Mouse (Mus musculus) cerebellum, adult 9-11 months (tissue): Measurements from ENCODE around the gene Adcy3.
"Not testable (repeated sequence)": the region's sequence is repeated elsewhere in the genome, so short reads cannot be mapped to it uniquely, and the experiment has no call there.

Experiments used
- DNase-seq: peaks from one replicate; pipeline ENCODE4 v3.0.0; 2022

The Adcy3 gene

GRCm38 (mm10) chr12:4188171-4189059 lies 55.5 kb downstream of the Adcy3 start:
- DNase-seq = peak; percentile 65

GRCm38 (mm10) chr12:4189060-4189447 lies 56.2 kb downstream of the Adcy3 start:
- no peak for DNase-seq

GRCm38 (mm10) chr12:4192514-4192913 lies 59.6 kb downstream of the Adcy3 start:
- peak; percentile 68 for DNase-seq

GRCm38 (mm10) chr12:4193025-4193740 lies 60.3 kb downstream of the Adcy3 start:
- DNase-seq = no peak

- DNase-seq = no peak
Measured at GRCm38 (mm10) chr12:4194643-4195042, 61.7 kb downstream of the Adcy3 start.

GRCm38 (mm10) chr12:4198702-4199101 lies 65.8 kb downstream of the Adcy3 start:
- DNase-seq = no peak

GRCm38 (mm10) chr12:4199271-4199670 lies 66.4 kb downstream of the Adcy3 start:
- peak; percentile 5 for DNase-seq

GRCm38 (mm10) chr12:4201454-4202200 lies 68.7 kb downstream of the Adcy3 start:
- DNase-seq = no peak

- DNase-seq = no peak
Measured at GRCm38 (mm10) chr12:4202206-4202605, 69.3 kb downstream of the Adcy3 start.

GRCm38 (mm10) chr12:4206106-4206505 lies 73.2 kb downstream of the Adcy3 start:
- DNase-seq = peak; percentile 1

GRCm38 (mm10) chr12:4208405-4209133 lies 75.7 kb downstream of the Adcy3 start:
- peak; percentile 59 for DNase-seq

- DNase-seq = no peak
Measured at GRCm38 (mm10) chr12:4209196-4209595, 76.3 kb downstream of the Adcy3 start.

- DNase-seq = no peak
Measured at GRCm38 (mm10) chr12:4211174-4211573, 78.3 kb downstream of the Adcy3 start.

GRCm38 (mm10) chr12:4212908-4213307 lies 80.0 kb downstream of the Adcy3 start:
- no peak for DNase-seq

GRCm38 (mm10) chr12:4230156-4230555 lies 97.3 kb downstream of the Adcy3 start:
- DNase-seq = no peak

GRCm38 (mm10) chr12:4232777-4233176 lies 99.9 kb downstream of the Adcy3 start:
- no peak for DNase-seq

- peak; percentile 97 for DNase-seq
Measured at GRCm38 (mm10) chr12:4233572-4234508, 100.9 kb downstream of the Adcy3 start, which contains the start of the genes Ptrhd1 and Cenpo. TSS of gene Ptrhd1 (plus strand) at chr12:4234027. TSS of gene Cenpo (minus strand) at chr12:4234294.

GRCm38 (mm10) chr12:4237481-4237880 lies 104.6 kb downstream of the Adcy3 start:
- DNase-seq = no peak

- not testable (repeated sequence) for DNase-seq
Measured at GRCm38 (mm10) chr12:4240281-4240680, 107.4 kb downstream of the Adcy3 start.

- no peak for DNase-seq
Measured at GRCm38 (mm10) chr12:4243805-4244204, 110.9 kb downstream of the Adcy3 start.

GRCm38 (mm10) chr12:4245742-4246141 lies 112.8 kb downstream of the Adcy3 start:
- no peak for DNase-seq
